Mouse (Mus musculus) ES-E14 (cell line): Measurements from ENCODE around the gene Ptprk. TPM values are rescaled to one million over a fixed set of nuclear protein-coding genes. Genes with fewer than 3 reads are reported as not detected.

Source experiments
- DNase-seq: peaks from one replicate; pipeline ENCODE4 v3.0.0-alpha.2; 2013; ENCODE audit warnings: low read depth, low spot score
- H3K27ac ChIP-seq: 2 replicates; pipeline ENCODE4 v1.5.1; 2012; ENCODE audit warnings: low read depth, mild to moderate bottlenecking, low read length, moderate library complexity, mixed read lengths; ENCODE audit not compliant: poor library complexity, insufficient read depth, severe bottlenecking
- H3K36me3 ChIP-seq: 2 replicates; pipeline ENCODE4 v1.6.1; 2012; ENCODE audit warnings: mild to moderate bottlenecking, low read length, moderate library complexity, mixed read lengths; ENCODE audit not compliant: control insufficient read depth, poor library complexity, insufficient read depth, severe bottlenecking
- H3K4me1 ChIP-seq, 2 experiments: fragments of 150-350 bp in 1 of 2; sonication (generic) in 1 of 2; 2 replicates each; pipeline ENCODE4 v1.6.1; 2012; ENCODE audit warnings: low read length in 2 of 2, mild to moderate bottlenecking in 1 of 2, mixed read lengths in 1 of 2; ENCODE audit not compliant: control insufficient read depth in 2 of 2, insufficient read depth in 2 of 2, poor library complexity in 1 of 2
- H3K4me3 ChIP-seq, 2 experiments: fragments of 150-350 bp in 1 of 2; sonication (generic) in 1 of 2; 2 replicates each; pipeline ENCODE4 v1.5.1; 2012; ENCODE audit warnings: low read length in 2 of 2, low read depth in 1 of 2, mild to moderate bottlenecking in 1 of 2, mixed read lengths in 1 of 2; ENCODE audit not compliant: insufficient read depth in 1 of 2, poor library complexity in 1 of 2, severe bottlenecking in 1 of 2
- H3K9ac ChIP-seq: 2 replicates; pipeline ENCODE4 v1.6.1; 2012; ENCODE audit warnings: low read depth, mild to moderate bottlenecking, low read length, mixed read lengths; ENCODE audit not compliant: poor library complexity, insufficient read depth, severe bottlenecking
- H3K9me3 ChIP-seq: fragments of 150-350 bp; sonication (generic); 2 replicates; pipeline ENCODE4 v1.6.1; 2012; ENCODE audit warnings: low read depth, mild to moderate bottlenecking, low read length; ENCODE audit not compliant: control insufficient read depth, insufficient read depth
- CHD2 ChIP-seq: IDR thresholded peaks from 2 replicates; pipeline ENCODE4 v1.6.1; 2014; ENCODE audit warnings: mild to moderate bottlenecking, low read depth, low read length, inconsistent platforms
- HCFC1 ChIP-seq: IDR thresholded peaks from 2 replicates; pipeline ENCODE4 v1.6.1; 2012; ENCODE audit warnings: low read length, inconsistent platforms, borderline replicate concordance; ENCODE audit not compliant: insufficient read depth
- MAFK ChIP-seq: IDR thresholded peaks from 2 replicates; pipeline ENCODE4 v1.6.1; 2014; ENCODE audit warnings: mild to moderate bottlenecking, low read depth, low read length, inconsistent platforms; ENCODE audit not compliant: insufficient read depth
- ZC3H11A ChIP-seq: IDR thresholded peaks from 2 replicates; pipeline ENCODE4 v1.6.1; 2012; ENCODE audit warnings: low read depth, mild to moderate bottlenecking, inconsistent platforms, low read length, borderline replicate concordance
- ZNF384 ChIP-seq: IDR thresholded peaks from 2 replicates; pipeline ENCODE4 v1.6.1; 2012; ENCODE audit warnings: low read depth, low read length, inconsistent platforms
- in situ Hi-C, 2 experiments: fragments of 600-800 bp; cut with MboI; formaldehyde crosslinking; loops; one replicate each; pipeline ENCODE4 v1.15.1; 2025; ENCODE audit warnings: low sequenced_read_pairs in 2 of 2, inconsistent platforms in 1 of 2; ENCODE audit not compliant: unreplicated experiment in 2 of 2
- total RNA-seq: library from RNA; depleted of rRNA; stranded (reverse); fragments of 300-350 nt; gene quantifications from 2 replicates; pipeline ENCODE4 v1.2.3, GENCODE M21; 2012

Ptprk gene
- total RNA-seq, 1 experiment, result 67.0 TPM

- Histone ChIP-seq H3K9ac (no peak overlapping the region), H3K4me1 (peaks cover 11 to 12% of the 10 kb centered on the region in 2 experiments), H3K9me3 (no peaks in the 10 kb centered on the region), H3K36me3 (peaks cover 2% of the 10 kb centered on the region; the same call in 1 of the 2 replicates), H3K27ac (peak overlapping the region; percentile 95; the same call in 1 of the 2 replicates), H3K4me3 (no peak overlapping the region)
- DNase-seq, result peak; percentile 56
- in situ Hi-C loops, result no loop called here
- TF ChIP-seq CHD2, result no peak
- TF ChIP-seq ZNF384, result no peak
- TF ChIP-seq HCFC1, result no peak
- no peak for TF ChIP-seq ZC3H11A
- no peak for TF ChIP-seq MAFK
These were observed 13.1 kb downstream of the Ptprk start for GRCm38 (mm10) chr10:28087749-28088148.

GRCm38 (mm10) chr10:28096007-28096406 is 21.4 kb downstream of the Ptprk start:
- Histone ChIP-seq H3K36me3 (no peaks in the 10 kb centered on the region; the same call in 1 of the 2 replicates), H3K9ac (no peak overlapping the region), H3K27ac (no peak overlapping the region), H3K4me3 (no peak overlapping the region), H3K9me3 (no peaks in the 10 kb centered on the region), H3K4me1 (no peaks in the 10 kb centered on the region)
- DNase-seq, result no peak
- in situ Hi-C loops, result no loop called here
- no peak for TF ChIP-seq ZC3H11A
- no peak for TF ChIP-seq MAFK
- TF ChIP-seq ZNF384, result no peak
- TF ChIP-seq CHD2, result no peak
- TF ChIP-seq HCFC1, result no peak

DNA sequence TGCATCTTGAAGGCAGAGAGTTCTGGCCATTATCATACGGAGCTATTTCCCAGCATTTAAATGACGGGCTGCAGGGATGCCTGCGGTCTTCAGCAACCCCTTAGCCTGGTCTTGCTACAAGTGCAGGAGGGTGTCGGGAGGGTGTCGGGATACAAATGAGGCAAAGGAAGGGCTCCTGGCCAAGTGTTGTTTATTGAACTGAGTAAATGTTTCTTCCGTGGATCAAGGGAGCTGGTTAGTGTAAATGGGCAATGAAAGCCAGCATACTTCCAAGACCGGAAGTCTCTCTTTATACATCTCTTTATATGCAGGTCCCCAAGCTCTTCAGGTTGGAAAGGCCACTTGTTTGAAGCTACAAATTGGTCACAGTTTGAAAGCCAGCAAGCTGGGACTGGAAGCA is 23.0 kb downstream of the Ptprk start:
- DNase-seq, result no peak
- no peak overlapping the region for H3K9ac ChIP-seq
- no peak for TF ChIP-seq CHD2
- no peak for TF ChIP-seq ZC3H11A
- no peak for TF ChIP-seq ZNF384
- no peak for TF ChIP-seq HCFC1
- TF ChIP-seq MAFK, result no peak
- in situ Hi-C loops, result no loop called here
- H3K4me1 ChIP-seq, result no peaks in the 10 kb centered on the region
- H3K9me3 ChIP-seq, result no peaks in the 10 kb centered on the region
- no peak overlapping the region for H3K27ac ChIP-seq
- no peak overlapping the region for H3K4me3 ChIP-seq
- no peaks in the 10 kb centered on the region; the same call in 1 of the 2 replicates for H3K36me3 ChIP-seq

DNA sequence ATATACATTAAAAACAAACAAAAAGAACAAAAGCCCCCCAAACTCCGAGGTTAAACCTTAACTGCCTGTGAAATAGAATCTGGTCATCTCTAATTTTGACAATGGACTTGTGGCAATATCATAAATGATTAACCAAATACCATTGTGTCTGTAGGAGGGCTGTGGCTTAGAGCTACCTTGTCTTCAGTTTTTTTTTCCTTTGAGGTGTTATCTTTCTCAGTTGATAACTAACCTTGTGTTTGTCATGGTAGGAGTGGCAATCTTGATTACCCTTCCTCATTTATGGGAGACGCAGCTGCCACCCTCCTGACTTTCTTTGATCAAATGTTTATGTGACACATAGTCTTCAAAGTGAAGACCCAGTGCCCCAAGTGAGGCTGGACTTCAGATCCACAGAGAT is 24.3 kb downstream of the Ptprk start:
- no peaks in the 10 kb centered on the region for H3K9me3 ChIP-seq
- H3K4me3 ChIP-seq, result no peak overlapping the region
- H3K9ac ChIP-seq, result no peak overlapping the region
- DNase-seq, result no peak
- no peak overlapping the region for H3K27ac ChIP-seq
- in situ Hi-C loops, result no loop called here
- TF ChIP-seq CHD2, result no peak
- TF ChIP-seq HCFC1, result no peak
- no peak for TF ChIP-seq ZC3H11A
- no peak for TF ChIP-seq ZNF384
- TF ChIP-seq MAFK, result no peak
- no peaks in the 10 kb centered on the region for H3K36me3 ChIP-seq
- no peaks in the 10 kb centered on the region for H3K4me1 ChIP-seq

- H3K4me1 ChIP-seq, result no peaks in the 10 kb centered on the region
- H3K36me3 ChIP-seq, result no peaks in the 10 kb centered on the region
- no peak for DNase-seq
- in situ Hi-C loops, result no loop called here
- H3K27ac ChIP-seq, result no peak overlapping the region
- no peak overlapping the region for H3K9ac ChIP-seq
- TF ChIP-seq CHD2, result no peak
- TF ChIP-seq ZNF384, result no peak
- no peak for TF ChIP-seq ZC3H11A
- TF ChIP-seq HCFC1, result no peak
- no peak for TF ChIP-seq MAFK
- H3K4me3 ChIP-seq, result no peak overlapping the region
- H3K9me3 ChIP-seq, result no peaks in the 10 kb centered on the region
These were observed 28.8 kb downstream of the Ptprk start for GRCm38 (mm10) chr10:28103406-28103906.
